Mouse (Mus musculus): ENCODE data around the gene Arf3.
"Not testable (repeated sequence)": the region's sequence is repeated elsewhere in the genome, so short reads cannot be mapped to it uniquely, and the experiment has no call there.

The Arf3 gene

DNA sequence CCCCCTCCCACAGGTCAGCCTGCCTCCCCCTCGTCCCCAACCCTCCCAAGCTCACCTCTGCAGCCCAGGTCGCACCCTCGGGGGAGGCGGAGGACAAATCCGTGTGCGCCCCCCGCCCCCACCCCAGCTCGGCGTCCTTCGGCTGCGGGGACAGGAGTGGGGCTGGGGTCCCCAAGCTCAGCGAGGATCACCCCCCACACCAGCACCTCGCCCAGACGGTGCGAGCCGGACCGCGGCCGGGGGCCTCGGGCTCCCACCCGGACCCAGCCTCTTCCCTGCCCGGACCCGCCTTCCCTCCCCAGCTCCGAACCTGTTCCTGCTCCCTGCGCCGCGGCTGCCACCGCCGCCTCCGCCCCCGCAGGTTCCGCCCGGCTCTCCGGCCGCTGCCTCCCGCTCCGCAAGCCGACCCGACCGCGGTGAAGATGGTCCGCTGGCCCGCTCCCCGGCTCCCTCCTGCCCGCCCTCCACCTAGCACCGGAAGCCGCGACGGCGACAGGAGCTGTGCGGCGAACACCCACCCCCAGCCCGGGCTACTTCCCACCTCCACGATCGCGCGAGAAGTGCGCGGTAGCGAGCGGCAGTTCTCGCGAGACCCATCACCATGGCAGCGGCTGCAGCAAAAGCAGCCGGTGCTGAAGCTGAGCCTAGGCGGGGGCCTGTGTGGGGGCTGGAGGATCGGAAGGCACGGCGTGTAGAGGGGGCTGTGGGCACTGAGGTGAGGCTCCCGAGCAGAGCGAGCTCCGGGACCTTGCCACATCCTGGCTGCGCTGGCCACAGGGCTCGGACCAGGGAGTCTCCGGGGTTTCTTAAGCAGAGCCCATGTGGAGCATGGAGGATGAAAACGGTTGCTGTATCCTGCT, at the start of gene Arf3:
Gene Arf3, minus strand, starts transcription at position 545 of the 860 bp plus-strand sequence.
- peak; percentile 86 for DNase-seq (ENCODE audit: low spot score)

DNA sequence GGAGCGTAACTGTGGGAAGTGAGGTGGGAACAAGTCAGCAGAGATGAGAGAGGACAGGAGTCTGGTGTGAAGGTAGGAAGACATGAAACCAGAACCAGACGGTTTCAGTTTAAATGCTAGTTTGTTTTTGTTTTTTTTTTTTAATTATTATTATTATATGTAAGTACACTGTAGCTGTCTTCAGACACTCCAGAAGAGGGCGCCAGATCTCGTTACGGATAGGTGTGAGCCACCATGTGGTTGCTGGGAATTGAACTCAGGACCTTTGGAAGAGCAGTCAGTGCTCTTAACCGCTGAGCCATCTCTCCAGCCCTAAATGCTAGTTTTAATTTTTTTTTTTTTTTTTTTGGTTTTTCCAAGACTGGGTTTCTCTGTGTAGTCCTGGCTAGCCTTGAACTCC, 47.2 kb upstream of the Arf3 start:
- not testable (repeated sequence) for DNase-seq (ENCODE audit: low spot score)

DNA sequence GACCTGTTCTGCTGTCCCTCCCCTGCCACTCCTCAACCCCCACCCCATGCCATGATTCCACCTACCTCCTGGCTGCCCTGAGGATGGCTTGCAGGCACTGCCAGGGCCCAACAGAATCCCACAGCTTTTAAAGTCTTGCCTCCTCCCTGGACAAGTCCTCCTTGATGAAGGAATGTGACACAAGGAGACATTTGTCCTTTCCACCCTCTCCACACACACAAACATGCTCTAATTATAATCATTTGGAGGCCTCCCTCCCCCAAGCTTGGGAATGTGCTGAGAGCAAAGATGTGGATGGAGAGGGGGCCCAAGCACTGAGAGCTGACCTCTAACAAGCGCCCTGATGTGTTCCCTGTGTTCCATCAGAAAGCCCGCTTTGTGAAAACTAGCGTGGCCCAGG, 46.4 kb upstream of the Arf3 start, which contains the start of gene Ddn:
Gene Ddn, minus strand, starts transcription at position 101 of the 400 bp plus-strand sequence.
- no peak for DNase-seq (ENCODE audit: low spot score)

DNA sequence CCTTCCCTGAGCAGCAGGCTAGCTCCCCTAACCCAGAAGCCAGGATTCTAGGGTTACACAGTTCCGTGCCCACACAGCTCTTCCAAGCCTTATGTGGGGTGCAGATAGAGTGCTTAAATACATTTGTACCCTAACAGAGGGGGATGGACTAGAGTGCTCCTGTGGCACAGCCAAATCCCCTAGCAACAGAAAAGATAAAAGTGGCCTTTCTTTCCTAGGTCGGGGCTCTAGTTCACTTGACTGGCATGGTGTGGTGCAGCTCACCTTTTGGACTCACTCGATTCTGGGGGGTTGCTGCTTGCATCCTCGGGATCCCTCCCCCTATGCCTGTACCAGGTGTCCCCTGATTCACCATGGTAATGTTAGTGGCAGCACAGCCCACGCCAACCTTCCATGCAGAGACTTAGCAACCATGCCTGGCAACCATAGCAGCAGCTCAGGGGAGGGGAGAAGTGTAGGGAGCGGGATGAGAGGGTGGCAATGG, 45.7 kb upstream of the Arf3 start:
- DNase-seq (ENCODE audit: low spot score), result peak; percentile 76

DNA sequence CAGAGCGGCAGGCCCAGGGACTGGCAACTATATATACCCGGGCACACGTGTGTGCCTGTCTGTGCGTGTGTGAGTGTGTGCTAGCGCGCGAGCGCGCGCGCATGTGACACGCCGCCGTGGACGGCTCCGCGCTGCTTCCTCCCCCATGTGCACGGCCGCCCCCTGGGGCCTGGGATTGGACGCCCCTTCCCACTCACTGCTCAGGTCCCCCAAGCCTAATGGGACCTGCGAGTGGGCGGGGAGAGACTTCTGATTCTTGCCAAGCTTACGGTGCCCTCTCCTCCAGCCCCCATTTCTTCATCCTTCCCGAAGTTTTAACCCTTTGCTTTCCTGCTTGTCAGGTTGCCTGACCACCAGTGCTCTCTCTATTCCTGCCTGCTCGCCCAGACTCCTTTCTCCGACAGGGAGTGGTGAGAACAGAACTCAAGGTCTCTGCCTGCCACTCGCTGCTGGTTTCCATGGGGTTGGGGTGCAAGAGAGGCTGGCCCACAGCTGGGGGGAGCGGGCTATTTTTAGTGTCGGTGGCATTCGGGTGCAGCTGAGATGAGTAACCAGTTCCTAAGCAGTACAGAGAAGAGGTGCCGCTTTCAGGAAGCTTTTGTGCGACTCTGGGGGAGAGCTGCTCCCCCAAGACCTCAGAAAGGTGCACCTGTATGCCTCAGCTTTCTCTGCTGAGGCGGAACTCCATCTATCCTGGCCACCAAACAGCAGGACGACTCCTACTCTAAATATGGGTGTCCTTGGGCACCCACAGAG, 45.1 kb upstream of the Arf3 start:
- no peak for DNase-seq (ENCODE audit: low spot score)

DNA sequence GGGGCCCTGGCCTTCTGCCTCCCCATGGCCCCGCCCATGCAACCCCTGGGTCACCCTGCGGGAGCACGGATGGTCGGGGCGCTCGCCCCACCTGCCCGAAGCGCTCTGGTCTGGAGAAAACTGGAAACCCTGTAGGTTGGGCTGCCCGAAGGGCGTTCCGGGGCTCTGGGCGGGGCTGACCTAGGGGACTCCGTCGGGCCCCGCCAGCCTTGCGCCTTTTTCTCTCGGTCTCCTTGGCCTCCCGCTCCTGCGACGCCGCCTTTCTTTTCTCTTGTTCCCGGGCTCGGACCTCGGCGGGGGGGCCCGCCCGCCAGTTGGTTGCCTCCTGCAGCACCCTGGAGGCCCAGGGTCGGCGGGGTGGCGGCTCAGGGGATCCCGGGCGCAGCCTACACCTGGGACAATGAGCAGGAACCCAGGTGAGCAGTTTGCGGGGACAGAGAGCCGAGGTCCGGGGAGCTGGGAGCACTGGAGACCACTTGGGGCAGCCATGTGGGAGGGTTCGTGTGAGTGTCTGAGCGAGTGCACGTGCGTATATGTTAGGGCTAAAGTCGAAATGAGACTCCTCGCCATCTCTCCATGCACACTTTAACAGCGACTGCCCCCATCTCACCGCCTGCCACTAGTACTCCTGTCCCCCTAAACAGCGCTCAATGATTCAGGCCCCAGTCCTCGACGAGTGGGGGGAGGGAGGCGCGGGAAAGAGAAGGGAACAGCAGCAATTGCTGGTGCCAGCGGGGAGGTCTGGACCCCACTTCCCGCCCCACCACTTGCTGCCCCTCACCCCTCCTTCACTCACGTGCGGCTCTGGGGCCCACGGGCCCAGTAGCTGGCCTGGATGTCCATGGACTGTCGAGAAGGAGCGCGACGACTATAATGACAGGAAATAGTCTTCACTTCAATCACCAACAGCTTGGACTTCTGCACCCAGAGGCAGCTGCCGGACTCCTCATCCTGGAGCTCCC, 44.1 kb upstream of the Arf3 start:
- no peak for DNase-seq (ENCODE audit: low spot score)

DNA sequence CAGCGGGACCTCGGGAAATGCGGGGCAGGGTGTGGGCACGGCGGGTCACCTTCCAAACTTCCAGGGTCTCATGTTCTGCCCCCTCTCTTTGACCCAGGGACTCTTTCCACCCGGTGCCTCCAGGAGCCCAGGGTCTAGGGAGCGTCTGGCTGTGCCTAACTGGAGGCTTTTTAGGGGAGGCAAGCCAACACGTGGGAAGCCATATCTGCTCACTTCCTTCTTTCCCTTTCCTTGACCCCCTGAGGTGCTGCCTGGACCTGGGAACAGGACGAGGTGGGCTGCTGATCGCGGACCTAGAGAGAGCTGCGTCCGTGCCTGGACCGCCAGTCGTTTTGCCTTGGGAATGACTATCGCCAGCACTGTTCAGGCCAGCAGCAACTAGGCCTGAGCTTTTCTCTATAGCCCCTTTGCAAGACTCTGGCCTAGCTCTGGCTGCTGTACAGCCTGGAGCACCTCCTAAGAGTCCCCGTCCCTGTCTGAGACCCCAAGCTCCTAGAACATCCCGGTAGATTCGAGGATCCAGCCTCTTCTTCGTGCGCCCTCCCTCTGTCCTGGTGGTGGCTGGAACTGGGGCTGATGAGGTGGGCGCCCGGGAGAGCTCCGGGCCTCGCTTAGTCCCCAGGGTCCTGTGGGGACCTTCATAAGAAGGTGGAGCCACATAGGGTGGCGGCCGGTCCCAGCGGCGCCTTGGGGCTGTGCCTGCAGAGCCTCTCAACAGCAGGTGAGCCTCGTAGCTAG, 43.2 kb upstream of the Arf3 start:
- DNase-seq (ENCODE audit: low spot score), result no peak

DNA sequence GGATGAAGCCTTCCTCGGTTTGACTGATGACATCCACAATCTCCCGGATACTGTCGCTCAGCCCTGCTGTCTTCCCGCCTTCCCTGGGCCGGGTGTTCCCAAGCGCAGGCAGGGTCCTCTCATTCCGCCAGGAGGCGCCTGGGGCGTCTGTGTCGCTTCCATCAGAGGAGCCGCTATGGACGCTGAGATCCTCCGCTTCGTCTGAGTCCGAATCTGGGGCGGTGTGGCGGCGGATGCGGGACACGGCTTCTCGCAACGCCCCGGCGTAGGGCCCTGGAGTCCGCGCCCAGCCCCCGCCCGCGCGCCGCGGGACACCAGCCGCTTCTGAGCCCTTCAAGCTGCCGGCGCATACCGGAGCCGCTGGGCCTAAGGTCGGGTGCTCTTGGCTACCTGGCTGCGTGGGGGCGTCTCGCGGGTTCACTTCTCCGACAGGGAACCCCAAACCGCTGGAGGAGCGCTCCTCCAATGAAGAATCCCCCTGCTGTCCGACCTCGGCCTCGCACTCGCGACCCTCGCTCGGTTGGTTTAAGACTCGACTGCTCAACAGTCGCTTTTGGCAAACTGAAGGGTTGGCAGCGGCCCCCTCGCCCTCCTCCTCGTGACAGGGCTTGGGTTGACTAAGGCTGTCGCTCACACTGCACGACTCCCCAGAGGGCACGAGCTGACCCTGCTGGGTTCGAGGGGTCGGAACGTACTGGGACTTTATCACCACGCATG, 42.5 kb upstream of the Arf3 start:
- DNase-seq (ENCODE audit: low spot score), result no peak

DNA sequence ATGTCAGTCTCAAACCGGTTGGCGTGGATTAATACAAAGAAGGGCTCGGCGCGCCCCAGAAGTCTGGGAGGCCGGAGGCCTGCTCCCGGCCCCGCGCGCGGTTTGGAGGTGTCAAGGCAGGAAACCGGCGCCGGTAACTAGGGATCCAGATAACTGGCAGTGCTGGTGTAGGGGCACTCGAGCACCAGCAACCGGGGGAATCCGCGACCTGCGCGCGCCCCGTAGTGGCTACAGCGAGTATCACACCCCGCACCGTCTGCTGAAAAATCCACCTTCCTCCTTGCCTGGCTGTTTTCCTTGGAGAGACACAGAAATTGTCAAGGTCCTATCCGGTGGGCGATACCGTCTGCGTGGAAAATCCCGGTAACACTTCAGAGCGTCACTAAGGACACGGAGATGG, 41.0 kb upstream of the Arf3 start:
- peak; percentile 53 for DNase-seq (ENCODE audit: low spot score)

DNA sequence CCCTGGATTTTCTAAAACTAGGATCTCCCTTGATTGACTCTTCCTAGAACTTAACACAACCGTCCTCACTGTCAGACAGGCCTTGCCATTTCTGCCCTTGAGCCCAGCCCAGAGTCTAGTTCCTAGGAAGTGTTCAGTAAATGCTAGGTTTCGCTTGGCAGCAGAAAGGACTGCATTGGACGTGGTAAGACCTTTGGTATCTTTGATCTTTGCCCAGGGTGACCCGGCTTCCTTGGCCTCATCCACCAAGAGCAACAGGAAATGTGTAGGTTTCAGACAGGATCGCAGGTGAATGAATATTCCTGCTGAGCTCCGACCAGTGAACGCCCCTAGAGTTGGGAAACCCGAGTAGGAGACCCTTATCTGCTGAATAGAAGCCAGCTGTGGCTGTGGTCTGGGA, 39.9 kb upstream of the Arf3 start:
- DNase-seq (ENCODE audit: low spot score), result no peak

DNA sequence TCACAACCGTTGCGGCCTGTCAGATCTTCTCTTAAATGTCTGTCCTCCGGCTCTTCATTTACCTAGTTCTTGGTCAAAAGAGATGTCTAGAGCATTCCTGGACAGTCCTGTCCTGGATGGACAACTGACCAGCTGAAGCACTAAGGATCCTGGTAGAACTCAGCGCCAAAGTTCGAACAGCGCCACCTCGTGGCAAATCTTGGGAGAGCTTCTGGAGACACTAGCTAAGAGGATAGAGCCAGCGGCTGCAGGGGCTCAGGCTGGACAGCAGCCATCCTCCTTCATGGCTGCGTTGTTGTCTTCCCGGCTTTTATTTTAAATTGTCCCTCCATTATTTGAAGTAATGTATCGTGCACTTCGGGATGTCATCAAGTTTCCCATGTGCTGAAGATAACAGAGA, 36.4 kb upstream of the Arf3 start:
- peak; percentile 69 for DNase-seq (ENCODE audit: low spot score)

DNA sequence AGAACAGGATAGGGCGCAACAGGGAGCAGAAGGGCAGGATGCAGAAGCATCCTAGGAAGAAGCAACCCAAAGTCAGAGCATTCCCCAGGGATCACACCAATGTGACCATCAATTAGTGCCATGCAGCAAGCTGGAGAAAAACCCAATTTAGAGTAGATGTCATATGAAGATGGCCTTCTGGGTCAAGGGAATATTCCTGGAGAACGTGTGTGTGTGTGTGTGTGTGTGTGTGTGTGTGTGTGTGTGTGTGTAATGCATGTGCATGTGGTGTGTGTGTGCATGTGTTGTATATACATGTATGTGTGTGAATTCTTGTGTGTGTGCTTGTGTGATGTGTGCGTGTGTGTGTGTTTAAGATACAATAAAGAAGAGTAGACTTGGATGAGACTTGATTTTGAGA, 35.9 kb upstream of the Arf3 start:
- DNase-seq (ENCODE audit: low spot score), result no peak

DNA sequence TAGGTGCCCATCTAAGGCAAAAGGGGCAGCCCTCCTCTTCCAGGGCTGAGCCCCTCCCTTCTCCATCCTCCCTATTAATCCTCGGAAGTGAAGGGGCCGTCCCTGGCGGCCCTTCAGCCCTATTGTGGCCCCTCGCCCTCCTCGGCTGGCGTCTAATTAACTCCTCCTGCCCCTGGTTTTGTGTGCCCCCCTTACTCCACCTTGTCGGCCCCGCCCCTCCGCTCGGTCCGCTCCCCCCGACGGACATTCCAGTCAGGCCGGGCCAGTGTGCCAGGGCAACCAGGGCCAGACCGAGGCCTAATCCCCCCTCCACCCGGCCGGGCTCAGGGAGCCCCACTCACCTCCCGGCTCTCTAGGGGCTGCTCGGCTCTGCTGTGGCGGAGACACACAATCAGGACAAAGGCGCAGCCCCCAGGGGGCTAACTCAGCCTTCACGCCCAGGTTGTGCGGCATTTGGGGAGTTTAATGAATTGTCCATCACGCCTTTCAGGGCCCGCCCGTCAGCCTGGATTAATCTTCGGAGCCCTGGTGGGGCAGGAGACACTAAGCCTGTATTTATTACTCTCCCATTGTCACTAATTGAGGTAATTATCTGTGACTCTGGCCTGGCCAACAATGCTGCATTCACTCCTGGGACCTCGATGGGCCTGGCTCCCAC, 35.0 kb upstream of the Arf3 start:
- DNase-seq (ENCODE audit: low spot score), result no peak

DNA sequence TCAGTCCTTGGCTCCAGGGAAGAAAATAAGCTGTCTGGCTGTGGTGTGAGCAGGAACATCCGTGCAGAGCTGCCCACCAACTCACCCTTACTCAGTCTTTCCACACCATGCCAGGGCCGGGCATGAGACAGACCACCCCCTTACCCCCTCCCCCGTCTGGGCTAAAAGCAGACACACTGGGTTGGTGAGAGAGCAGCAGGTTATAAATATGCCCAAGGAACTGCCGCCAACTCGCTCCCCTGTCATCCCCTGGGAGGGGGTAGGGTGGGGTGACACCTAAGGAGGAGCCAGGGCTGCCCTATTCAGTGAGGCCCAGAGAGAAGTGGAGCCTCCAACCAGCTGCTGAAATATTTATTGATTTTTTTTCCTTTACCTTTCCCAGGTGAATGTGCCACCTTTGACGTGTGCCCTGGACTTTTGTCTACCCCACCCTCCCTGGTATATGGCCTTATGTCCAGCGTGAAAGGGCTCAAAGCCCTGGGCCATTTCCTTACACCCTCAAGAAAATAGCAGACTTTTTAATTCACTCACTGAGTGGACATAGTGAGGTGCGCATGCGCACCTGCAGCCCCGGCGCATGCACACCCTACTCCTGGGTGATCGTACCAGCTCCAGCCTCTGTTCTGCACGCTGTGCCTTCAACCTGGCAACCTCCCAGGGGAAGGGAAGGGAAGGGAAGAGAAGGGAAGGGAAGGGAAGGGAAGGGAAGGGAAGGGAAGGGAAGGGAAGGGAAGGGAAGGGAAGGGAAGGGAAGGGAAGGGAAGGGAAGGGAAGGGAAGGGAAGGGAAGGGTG, 34.0 kb upstream of the Arf3 start:
- no peak for DNase-seq (ENCODE audit: low spot score)

DNA sequence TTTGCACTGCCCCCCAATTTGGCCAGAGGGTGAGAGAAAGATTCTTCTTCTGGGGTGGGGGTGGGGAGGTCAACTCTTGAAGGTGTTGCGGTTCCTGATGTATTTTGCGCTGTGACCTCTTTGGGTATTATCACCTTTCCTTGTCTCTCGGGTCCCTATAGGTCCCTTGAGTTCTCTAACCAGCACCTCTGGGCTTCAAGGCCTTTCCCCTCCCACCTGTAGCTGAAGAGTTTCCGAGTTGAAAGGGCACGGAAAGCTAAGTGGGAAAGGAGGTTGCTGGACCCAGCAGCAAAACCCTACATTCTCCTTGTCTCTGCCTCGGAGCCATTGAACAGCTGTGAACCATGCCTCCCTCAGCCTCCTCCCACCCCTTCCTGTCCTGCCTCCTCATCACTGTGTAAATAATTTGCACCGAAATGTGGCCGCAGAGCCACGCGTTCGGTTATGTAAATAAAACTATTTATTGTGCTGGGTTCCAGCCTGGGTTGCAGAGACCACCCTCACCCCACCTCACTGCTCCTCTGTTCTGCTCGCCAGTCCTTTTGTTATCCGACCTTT, 30.2 kb upstream of the Arf3 start:
- no peak for DNase-seq (ENCODE audit: low spot score)

DNA sequence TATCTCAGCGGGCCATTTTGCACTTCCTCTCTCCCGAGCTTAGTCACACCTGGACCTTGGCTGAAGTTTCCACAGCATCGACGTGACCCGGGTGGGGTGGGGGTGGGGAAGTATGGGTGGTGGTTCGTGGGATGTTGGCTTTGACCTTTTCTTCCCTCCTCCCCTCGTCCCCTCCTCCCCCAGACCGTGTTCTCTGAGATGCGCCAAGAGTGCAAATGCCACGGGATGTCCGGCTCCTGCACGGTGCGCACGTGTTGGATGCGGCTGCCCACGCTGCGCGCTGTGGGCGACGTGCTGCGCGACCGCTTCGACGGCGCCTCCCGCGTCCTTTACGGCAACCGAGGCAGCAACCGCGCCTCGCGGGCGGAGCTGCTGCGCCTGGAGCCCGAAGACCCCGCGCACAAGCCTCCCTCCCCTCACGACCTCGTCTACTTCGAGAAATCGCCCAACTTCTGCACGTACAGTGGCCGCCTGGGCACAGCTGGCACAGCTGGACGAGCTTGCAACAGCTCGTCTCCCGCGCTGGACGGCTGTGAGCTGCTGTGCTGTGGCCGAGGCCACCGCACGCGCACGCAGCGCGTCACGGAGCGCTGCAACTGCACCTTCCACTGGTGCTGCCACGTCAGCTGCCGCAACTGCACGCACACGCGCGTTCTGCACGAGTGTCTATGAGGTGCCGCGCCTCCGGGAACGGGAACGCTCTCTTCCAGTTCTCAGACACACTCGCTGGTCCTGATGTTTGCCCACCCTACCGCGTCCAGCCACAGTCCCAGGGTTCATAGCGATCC, 29.4 kb upstream of the Arf3 start:
- DNase-seq (ENCODE audit: low spot score), result no peak

DNA sequence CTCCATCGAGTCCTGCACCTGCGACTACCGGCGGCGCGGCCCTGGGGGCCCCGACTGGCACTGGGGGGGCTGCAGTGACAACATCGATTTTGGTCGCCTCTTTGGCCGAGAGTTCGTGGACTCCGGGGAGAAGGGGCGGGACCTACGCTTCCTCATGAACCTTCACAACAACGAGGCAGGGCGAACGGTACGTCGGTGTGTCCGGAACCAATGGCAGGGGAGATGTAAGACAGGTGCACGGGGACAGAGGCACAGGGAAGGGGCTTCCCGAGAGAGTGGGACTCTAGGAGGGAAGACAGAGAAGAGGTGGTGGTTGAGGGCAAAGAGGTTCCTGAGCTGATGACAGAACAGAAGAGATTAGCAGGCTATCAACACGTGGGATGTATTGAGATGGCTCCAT, 28.8 kb upstream of the Arf3 start:
- no peak for DNase-seq (ENCODE audit: low spot score)

DNA sequence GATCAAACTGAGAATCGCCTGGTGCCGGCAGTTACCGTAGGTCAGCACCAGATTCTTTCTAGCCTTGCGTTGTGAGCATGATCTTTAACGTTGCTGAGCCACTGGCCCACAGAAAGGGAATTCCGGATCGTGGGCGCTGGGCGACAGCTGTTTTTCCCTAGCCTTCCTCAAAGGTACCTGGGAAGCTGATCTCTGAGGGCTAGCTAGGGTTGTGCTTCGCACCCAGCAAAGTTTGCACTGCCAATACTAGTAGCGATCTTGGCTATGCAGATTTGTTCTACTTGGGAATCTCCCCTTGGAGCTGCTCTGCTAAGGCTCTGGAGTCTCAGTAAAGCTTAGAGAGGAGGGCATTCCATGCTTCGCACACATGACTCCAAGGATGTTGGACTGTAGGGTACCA, 28.2 kb upstream of the Arf3 start:
- no peak for DNase-seq (ENCODE audit: low spot score)
